Mouse (Mus musculus): Measurements from ENCODE around the gene Wdr81.

Wdr81 gene

DNA sequence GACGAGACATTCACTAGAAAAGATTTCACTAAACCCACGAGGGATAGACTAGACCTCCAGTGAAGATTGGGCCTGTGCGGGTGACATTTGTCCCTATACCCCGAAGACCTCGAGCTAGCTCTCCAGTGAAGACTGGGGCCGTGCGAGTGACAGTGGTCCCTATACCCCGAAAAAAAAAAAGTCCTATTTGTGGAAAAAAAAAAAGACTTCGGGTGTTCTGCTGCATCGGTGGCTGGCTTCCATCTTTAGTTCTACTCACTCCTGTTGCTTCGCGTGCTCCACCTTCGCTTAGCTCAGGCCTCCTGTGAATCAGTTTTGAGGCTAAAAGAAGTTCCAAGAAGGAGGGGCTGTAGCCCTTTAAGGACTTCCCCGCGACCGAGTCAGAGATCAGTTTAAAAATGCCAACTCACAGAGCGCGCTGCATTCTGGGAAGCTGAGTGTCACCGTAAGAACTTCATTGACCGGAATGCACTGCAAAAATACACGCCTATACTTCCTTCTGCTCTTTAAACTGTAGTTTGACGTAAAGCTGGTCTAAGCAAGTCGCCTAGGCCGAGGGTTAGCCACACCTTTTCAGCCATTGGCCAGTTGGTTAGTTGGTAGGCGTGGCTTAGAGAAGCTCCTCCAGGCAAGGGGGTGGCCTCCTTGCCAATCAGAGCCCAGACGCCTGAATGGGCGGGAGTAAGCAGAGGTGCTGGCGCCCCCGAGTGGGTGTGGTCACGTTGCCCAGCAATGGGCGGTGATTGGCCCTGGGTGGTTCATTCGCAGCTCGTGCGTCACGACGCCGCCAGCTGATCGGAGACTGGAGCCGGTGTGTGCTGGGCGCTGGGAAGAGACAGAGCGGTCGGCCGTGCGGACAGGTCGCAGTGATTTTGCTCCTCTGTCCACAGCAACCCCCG lies 6.6 kb upstream of the Wdr81 start, which contains the start of gene Tlcd2:
TSS of gene Tlcd2 (plus strand) at position 872 of the 899 bp plus-strand sequence.
- CTCF ChIA-PET: interaction anchor here (2.1 kb wide), 1 partner anchor 26 kb away, joined by 5 read pairs; the partner anchor contains the start of gene Prpf8

DNA sequence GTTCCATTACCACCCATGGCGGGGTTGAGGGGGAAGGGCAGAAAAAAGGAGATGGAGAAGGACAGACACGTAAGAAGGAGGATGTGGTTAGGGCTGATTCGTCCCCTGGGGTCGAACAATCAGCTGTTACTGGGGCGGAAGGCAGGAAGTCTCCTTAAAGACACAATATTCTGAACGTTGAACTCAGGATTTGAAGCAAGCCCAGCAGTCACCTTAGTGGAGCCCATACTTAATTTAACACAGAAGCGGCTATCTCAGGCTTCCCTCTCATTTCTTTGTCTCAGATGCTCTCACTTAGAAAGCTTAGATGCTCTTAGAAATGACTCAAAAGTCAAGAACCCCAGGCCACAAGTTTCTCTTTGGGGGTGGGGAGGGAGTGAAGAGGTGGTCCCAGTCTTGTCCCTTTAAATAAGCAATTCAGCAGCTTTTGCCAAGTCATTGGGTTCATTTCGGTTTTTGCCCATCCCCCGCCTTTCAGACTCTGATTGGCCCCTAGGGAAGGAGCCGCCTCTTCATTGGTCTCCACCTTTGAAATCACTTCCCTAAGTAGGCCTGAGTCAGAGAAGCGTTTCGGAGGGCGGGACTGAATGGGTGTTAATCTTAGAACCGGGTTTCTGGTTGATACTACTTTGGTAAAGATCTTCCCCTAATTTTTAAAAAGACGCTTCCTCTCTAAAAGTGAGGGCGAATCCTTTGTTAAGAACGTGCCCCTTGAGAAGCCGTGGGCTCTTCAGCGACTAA lies 5.8 kb upstream of the Wdr81 start:
- CTCF ChIA-PET: interaction anchor here (2.1 kb wide), 1 partner anchor 27 kb away, joined by 5 read pairs; the partner anchor contains the start of gene Prpf8

DNA sequence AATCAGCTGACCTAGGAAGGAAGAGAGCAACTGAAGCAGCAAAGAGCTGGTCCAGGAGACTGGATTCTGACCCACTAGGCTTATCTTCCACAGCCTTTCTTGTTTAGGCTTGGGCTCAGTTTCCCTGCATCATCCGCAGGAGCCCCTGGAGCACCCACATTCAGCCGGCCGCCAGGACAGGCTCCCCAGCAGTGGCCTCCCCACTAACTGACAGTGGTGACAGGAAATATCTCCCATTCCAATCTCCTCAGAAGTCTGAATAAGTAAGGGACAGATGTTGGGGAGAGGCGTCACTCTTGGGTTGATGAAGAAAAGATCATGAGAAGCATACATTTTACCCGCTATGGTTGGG lies 5.2 kb upstream of the Wdr81 start:
- CTCF ChIA-PET: interaction anchor here (2.1 kb wide), 1 partner anchor 27 kb away, joined by 5 read pairs; the partner anchor contains the start of gene Prpf8

DNA sequence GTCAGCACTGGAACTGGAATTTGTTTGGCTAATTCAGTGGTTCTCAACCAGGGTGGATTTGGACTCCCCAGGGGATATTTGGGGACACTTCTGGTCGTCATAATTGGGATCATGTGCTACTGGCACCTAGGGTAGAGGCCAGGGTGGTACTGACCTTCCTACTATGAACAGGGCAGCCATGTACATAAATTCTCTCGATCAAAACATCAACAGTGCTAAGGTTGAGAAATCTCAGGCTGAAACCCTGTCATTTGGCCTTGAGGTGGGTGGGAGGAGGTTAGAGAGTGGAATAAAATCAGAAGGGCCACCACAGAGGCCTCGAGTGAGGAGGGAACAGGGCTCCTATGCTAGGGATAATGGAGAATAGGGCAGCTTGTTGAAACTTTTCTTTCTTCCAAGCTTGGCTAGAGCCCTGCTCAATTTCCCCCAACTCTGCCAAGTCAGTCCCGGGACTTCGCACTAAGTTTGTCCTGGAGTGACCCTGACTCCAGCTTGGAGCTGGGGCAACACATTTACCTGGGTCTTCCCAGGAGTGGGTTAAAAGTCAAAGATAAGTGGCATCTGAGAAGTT lies 4.7 kb upstream of the Wdr81 start:
- CTCF ChIA-PET: interaction anchor here (2.1 kb wide), 1 partner anchor 28 kb away, joined by 5 read pairs; the partner anchor contains the start of gene Prpf8

DNA sequence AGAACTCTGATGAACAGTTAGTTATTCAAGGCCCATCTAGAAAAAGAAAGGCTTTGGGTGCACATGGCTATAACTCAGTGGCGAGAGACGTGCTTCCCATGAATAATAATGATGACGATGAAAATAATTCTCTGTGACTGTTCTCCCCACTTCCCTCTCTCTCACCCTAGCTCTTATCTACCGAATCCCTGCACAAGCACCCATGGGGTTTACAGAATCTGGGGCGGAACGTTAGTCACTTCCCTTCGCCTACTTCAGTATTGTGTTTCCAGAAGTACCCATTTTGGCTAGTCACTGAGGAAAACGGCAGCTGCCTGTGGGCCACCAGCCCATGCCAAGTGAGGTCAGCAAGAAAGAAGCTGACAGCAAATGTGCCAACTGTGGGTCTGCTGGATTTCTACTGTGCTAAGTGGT lies 4.1 kb upstream of the Wdr81 start:
- CTCF ChIA-PET: no interaction called here

DNA sequence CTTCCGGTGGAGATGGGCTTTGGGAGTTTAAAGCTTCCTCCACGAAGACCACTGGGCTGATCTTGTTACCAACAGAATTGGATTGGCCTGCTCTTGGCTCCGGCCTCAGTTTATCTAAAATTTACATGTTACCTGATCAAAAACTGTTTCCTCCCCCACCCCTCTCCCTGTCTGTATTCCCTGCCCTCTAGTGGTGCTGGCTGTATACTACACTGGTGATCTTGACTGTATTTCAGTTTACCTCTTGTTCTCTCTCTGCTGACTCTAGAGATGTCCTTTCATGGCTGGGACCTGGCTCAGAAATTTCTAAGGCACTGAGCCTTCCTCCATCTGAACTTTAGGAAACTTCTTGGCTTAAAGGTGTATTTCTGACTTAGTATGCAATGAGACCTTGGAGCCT lies 3.7 kb upstream of the Wdr81 start:
- CTCF ChIA-PET: no interaction called here

DNA sequence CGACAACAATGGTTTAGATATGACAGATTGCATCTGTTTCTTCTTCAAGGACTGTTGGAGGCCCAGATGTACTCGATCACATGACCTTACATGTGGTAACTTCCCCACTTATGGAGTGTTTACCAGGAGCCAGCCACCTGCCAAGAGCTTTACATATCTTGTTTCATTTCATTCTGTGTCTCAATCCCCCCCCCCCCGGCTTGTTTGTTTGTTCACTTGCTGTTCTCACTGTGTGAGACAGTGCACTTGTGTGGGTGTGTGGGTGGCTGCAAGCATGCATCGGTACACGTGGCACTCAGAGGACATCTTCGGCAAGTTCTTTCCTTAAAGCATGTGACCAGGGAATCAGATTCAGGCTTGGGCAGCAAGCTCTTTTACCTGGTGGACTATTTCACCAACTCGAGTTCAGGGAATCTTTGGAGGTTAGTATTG lies 1.9 kb upstream of the Wdr81 start:
- CTCF ChIA-PET: interaction anchor here (0.6 to 0.7 kb wide), 5 partner anchors 18 to 1795 kb away, joined by 3 to 9 read pairs (median 3); no protein-coding TSS in a partner anchor

DNA sequence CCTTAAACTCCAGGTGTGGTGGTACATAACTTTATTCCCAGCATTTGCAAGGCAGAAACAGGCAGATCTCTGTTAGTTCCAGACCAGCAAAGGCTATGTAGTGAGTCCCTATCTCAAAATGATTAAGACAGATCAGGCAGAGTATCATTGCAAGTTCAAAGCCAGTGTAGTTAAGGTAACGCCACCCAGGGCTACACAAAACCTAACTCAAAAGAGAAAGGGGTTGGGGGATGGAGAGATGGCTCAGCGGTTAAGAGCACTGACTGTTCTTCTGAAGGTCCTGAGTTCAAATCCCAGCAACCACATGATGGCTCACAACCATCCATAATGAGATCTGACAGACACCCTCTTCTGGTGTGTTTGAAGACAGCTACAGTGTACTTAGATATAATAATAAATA lies 1.5 kb upstream of the Wdr81 start:
- CTCF ChIA-PET: interaction anchor here (0.6 to 0.7 kb wide), 4 partner anchors 25 to 140 kb away, joined by 3 to 6 read pairs (median 4); no protein-coding TSS in a partner anchor

DNA sequence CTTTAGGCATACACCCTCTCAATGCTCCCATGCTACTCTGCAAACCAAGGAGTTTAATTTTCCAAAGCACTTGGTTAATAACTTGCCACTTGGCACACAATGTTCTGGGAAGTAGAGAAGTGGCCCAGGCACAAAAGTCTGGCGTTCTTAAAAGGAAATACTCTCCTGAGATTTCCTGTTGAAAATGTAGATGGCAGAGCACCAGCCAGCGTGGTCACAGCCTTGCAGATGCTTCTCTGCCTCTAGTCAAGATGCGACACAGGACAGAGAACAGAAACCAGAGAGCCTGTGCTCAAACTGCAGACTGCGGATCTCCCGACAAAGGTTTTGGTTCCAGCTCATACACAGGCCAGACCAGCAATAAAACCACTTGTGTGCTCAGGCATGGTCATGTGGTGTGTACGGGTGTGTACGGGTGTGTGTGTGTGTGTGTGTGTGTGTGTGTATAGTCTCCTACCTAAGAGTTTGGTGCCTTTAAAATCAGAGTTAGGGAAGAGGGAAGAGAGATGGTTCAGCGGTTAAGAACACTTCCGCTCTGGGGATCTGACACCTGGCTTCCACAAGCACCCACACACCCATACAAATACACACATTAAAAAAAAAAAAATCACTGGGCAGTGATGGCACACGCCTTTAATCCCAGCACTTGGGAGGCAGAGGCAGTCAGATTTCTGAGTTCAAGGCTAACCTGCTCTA lies 672 bp upstream of the Wdr81 start:
- CTCF ChIA-PET: interaction anchor here (0.7 to 1.5 kb wide), 4 partner anchors 26 to 53 kb away, joined by 3 to 6 read pairs (median 5); no protein-coding TSS in a partner anchor

DNA sequence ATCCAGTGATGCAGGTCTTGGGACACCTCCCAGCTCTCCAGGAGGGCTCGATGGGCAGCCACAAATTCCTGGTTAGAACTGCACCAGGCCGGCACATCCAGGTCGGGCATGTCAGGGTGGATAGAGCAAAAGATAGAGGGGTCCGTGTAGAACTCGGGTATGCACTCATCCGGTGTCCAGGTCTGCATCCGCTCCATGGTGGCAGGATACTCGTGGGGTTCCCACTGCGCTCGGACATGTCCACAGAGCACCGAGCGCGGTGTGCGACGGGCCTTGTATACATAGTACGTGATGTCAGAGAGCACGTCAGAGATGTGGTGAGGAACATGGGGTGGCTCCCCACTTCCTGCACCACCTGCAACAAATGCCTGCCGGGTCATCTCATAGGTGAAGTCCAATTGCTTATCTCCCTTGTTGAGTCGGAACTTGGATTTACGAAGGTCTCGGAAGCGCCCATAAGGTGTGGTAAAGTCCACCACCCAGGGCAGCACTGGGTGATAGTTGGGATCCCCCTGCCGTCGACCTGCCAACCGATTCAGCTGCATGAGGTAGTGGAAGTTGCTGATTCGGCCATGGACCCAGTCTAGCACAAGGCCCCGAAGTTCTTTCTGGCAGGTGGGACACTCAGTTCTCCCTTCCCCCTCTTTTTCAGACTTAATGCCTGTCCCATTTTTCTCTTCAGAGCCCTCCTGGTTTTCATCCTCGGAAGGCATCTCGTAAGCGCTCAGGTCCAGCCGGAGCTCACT lies 1.5 kb downstream of the Wdr81 start:
- CTCF ChIA-PET: interaction anchor here (1.0 kb wide), 1 partner anchor 51 kb away, joined by 3 read pairs; no protein-coding TSS in a partner anchor

DNA sequence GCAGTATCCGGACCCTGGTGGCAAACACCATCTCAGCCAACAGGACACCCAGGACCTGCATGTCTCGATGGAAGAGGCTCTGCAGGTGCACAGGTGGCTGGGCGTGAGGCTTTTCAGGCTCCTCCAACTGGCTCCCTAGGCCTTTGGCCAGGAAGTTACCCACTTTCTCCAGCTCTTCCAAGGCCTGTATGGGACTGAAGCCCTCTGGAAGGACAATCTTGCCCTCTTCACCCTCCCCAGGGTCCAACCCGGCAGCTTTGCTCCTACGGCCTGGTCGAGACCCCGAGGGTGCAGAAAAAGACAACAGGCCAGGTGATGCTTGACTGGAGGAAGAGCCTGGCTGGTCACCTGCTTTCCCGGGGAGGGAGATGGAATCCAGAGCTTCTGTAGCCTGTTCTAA lies 2.4 kb downstream of the Wdr81 start:
- CTCF ChIA-PET: no interaction called here

DNA sequence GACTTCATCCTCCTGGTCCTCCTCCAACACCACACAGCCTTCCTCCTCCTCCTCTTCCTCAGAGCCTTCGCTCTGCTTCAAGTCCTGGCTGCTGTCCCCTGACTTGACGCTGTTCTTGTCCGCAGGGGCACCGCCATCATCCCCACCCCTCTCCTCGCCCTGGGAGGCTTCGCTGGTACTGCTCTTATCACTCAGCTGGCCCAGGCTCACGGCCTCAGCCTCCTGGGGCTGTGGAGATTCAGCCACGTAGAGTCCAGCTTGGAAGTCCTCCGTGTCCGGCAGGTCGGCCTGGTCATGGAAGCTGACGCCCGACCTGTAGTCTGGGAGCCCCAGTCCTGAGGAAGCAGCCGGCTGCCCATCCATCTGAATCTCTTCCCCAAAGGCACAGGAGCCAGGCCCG lies 3.6 kb downstream of the Wdr81 start:
- CTCF ChIA-PET: no interaction called here

DNA sequence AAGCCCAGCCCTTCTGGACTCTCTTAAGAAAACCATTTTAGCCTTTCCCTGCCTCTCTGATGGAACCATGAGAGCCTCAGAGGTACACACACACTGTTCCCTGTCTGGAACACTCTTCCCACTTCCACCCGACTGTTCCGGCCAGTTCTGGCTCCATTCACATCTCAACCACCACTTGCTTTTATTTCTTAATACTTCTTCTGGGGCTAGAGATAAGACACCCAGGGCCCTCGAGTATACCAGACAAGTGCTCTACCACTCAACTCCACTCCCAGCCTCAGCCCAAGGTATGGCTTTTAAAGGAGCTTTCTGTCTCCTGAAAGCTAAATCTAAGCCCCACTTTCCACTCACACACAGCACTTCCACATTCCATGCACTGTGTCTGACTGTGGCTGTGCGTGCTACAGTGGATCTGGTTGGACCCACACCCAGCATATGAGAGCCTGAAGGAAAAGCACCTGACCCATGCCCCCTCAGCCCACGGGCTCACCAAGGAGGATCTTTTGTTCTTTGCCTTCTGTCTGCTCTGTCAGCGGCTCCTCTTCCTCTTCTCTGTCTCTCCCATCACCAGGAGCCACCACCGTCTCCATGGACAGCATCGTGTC lies 4.1 kb downstream of the Wdr81 start:
- CTCF ChIA-PET: no interaction called here

DNA sequence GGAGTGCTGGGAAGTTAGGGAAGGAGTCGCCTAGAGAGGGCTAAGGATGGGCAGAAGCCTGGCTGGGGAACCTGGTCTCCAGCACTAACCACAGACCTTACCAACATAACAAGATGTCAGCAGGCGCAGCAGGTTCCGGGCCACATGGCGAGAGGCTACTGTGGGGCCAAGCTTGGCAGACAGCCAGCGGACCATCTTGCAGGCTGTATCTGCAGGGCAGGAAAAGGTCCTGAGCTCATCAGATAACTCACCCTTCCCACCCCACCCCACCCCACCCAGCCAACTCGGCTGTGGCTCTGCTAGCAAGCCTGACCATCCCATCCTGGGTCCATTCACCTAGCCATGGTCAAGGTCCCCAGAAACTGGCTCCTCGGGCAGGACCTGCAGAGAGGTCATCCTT lies 4.8 kb downstream of the Wdr81 start:
- CTCF ChIA-PET: interaction anchor here (0.5 kb wide), 1 partner anchor 35 kb away, joined by 3 read pairs; no protein-coding TSS in a partner anchor

DNA sequence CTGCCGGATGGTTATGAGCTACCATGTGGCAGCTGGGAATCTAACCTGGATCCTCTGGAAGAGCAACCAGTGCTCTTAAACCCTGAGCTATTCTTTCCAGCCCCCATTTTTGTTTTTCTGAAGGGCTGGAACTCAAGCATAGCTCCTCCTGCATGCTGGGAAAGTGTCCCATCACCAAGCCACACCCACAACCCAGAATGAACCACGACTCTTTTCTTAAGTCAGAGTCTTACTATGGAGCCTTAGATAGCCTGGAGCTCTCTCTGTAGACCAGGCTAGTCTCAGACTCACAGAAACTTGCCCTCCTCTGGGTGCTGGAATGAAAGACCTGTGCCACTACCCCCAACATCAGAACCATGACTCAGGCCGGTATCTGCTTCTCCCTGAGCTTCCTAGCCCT lies 5.9 kb downstream of the Wdr81 start:
- CTCF ChIA-PET: no interaction called here

DNA sequence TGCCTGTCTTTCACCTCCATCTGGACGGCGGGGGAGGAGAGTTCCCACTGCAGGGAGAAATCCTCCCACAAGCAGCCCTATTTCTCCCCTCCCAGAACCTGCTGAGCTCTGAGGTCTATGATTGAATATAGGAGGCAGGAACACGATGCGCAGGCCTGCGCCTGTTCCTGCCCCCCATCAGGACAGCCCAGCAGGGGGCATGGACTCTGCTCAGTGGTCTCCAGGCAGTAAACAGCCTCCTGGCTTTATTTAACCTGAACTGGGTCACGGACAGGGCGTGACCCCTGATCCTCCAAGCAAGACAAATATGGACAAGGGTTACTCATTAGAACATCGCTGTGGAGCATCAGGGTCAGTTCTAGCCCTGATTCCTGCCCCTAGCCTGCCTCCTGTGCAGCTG lies 10.8 kb downstream of the Wdr81 start:
- CTCF ChIA-PET: no interaction called here

DNA sequence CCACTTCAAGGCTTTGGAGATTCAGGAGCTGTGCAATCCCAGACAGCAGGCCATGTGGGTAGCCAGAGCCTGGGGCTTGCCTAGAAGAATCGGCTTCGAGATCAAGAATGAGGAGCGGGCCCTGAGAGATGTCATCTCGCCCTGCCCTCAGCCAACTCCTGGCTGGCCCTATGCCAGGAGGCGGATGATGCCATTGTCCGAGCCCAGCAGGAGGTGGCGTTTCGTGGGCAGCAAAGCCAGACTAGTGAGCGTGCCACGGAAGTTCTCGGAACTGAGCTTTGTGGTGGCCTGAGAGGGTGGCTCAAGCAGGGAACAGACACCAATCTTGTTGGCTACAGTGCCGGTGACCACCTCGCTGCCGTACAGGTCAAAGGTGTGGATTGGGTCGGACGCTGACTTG lies 12.9 kb downstream of the Wdr81 start:
- CTCF ChIA-PET: no interaction called here

DNA sequence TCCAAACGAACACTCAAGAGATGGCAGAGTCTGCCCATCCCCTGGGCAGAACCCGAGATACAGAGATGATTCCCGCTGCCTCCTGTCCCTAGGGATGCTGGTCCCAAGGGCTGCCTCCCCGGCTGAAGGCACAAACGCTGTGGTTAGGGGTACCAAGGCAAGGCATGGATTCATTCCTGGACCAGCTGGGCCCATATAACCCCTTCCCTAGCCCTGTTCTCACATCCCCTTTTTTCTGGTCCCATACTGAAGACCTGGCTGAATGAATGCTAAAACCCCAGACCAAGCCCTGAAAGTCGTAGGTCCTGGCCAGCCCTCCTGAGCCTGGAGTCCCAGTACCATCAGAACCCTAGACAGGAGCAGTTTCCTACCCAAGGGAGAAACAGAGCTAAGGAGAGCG lies 13.5 kb downstream of the Wdr81 start:
- CTCF ChIA-PET: no interaction called here

DNA sequence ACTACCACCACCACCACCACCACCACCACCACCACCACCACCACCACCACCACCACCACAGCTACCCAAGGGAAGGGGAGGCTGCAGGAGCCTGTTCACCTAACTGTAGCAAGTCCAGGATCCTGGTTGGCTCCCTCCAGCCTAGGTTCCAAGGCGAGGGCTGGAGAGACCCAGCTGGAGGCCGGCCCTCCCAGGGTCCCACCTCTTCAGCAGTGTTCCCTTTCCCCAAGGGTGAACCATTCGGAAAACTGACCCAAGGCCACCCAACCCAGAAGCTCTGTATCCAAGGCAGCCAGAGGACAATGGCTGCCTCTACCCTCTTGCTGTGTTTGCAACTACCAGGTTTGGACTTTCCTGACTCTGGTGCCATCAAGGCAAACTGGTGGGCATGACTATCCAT lies 14.6 kb downstream of the Wdr81 start:
- CTCF ChIA-PET: no interaction called here

DNA sequence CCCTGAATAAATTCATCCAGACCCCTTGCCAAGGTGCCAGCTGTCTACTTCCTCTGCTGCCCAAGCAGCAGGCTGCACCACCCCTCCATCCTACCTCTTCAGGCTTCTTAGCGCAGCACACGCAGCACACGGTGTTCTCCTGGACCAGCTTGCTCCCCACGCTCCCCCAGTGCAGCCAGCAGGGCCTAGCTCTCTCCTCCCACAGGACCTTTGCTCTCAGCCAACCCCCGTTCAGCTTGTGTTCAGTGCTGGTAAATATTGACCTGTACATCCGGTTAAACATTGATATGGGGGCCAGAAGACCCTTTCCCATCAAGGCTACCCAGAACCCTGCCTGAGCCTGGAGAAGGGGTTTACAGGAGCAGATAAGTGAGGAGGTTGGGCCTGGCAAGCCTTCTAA lies 15.2 kb downstream of the Wdr81 start, which contains the start of gene Serpinf2:
TSS of gene Serpinf2 (minus strand) at position 229 of the 400 bp plus-strand sequence.
- CTCF ChIA-PET: no interaction called here

Measured in spleen, embryonic (tissue).